Mouse (Mus musculus) midbrain, postnatal 0 days (tissue): ENCODE data around the gene Ric8b. TPM values are rescaled to one million over a fixed set of nuclear protein-coding genes. Genes with fewer than 3 reads are reported as not detected.

Source experiments
- ATAC-seq: fragments of 200-750 bp; cut with Nextera tagmentation; 2 replicates; pipeline ENCODE4 v1.8.0; 2017; ENCODE audit warnings: moderate number of reproducible peaks, mild to moderate bottlenecking, moderate TSS enrichment, moderate library complexity; ENCODE audit not compliant: low FRiP score
- DNase-seq: peaks from one replicate; pipeline ENCODE4 v3.0.0-alpha.2; 2015; ENCODE audit warnings: low spot score
- H3K27ac ChIP-seq: fragments of 300-500 bp; sonication (generic); 2 replicates; pipeline ENCODE4 v1.5.1; 2014; ENCODE audit warnings: low read depth, mild to moderate bottlenecking, low read length, mixed read lengths
- H3K27me3 ChIP-seq: fragments of 300-500 bp; sonication (generic); 2 replicates; pipeline ENCODE4 v1.6.1; 2014; ENCODE audit warnings: low read length, control low read depth, mixed read lengths; ENCODE audit not compliant: insufficient read depth
- H3K36me3 ChIP-seq: fragments of 300-500 bp; sonication (generic); 2 replicates; pipeline ENCODE4 v1.6.1; 2014; ENCODE audit warnings: low read length, control low read depth, mixed read lengths; ENCODE audit not compliant: insufficient read depth
- H3K4me1 ChIP-seq: fragments of 300-500 bp; sonication (generic); 2 replicates; pipeline ENCODE4 v1.6.1; 2014; ENCODE audit warnings: mild to moderate bottlenecking, control low read depth, antibody characterized with exemption, low read length, mixed read lengths; ENCODE audit not compliant: insufficient read depth
- H3K4me2 ChIP-seq: fragments of 300-500 bp; sonication (generic); 2 replicates; pipeline ENCODE4 v1.6.1; 2014; ENCODE audit warnings: low read depth, mild to moderate bottlenecking, low read length, mixed read lengths; ENCODE audit not compliant: poor library complexity, severe bottlenecking
- H3K4me3 ChIP-seq: fragments of 300-500 bp; sonication (generic); 2 replicates; pipeline ENCODE4 v1.5.1; 2014; ENCODE audit warnings: low read depth, mild to moderate bottlenecking, low read length, moderate library complexity
- H3K9ac ChIP-seq: fragments of 300-500 bp; sonication (generic); replicated peaks from 2 replicates; pipeline ENCODE4 v1.6.1; 2014; ENCODE audit warnings: mild to moderate bottlenecking, low read length, moderate library complexity, mixed read lengths; ENCODE audit not compliant: poor library complexity, severe bottlenecking
- H3K9me3 ChIP-seq: fragments of 300-500 bp; sonication (generic); 2 replicates; pipeline ENCODE4 v1.6.1; 2016; ENCODE audit warnings: low read length, control low read depth
- CTCF ChIP-seq: IDR thresholded peaks from 2 replicates; pipeline ENCODE4 v1.5.1; 2016; ENCODE audit warnings: antibody characterized with exemption, mild to moderate bottlenecking
- WGBS: fragments of 180-500 bp; shearing (Covaris S2); extraction: QIAGEN DNeasy Blood & Tissue Kit; methylation state at CpG from one replicate; pipeline ENCODE4 v1.1.7; 2014; 5-methylcytosine and 5-hydroxymethylcytosine counted together
- polyA plus RNA-seq: library from polyadenylated mRNA; unstranded; fragments of >200 nt; fragmentation: Nextera tagmentation; extraction: Ambion mirVana; gene quantifications from 2 replicates; pipeline ENCODE4 v1.2.1, GENCODE M21; 2015
- total RNA-seq: library from RNA; depleted of rRNA; stranded (reverse); fragments of >200 nt; gene quantifications from 2 replicates; pipeline ENCODE4 v1.2.3, GENCODE M21; 2014

Gene Ric8b
- total and polyA plus RNA-seq, 2 experiments from 2014 or later, result 34.8 to 48.4 TPM

GRCm38 (mm10) chr10:84885341-84885884 is 32.0 kb upstream of the Ric8b start:
- Histone ChIP-seq H3K9ac (no peak overlapping the region), H3K4me3 (no peak overlapping the region), H3K36me3 (no peaks in the 10 kb centered on the region), H3K4me2 (no peak overlapping the region), H3K27me3 (no peaks in the 10 kb centered on the region), H3K27ac (no peak overlapping the region), H3K4me1 (peaks cover 3% of the 10 kb centered on the region; the same call in 1 of the 2 replicates), H3K9me3 (no peaks in the 10 kb centered on the region)
- 83% methylated on average over 5 of the region's 5 CpGs for WGBS
- no peak for TF ChIP-seq CTCF
- DNase-seq (no peak), ATAC-seq (no peak)

GRCm38 (mm10) chr10:84886221-84886627 is 31.2 kb upstream of the Ric8b start:
- Histone ChIP-seq H3K4me3 (no peak overlapping the region), H3K27me3 (no peaks in the 10 kb centered on the region)
- 58% methylated on average over 6 of the region's 6 CpGs for WGBS

DNA sequence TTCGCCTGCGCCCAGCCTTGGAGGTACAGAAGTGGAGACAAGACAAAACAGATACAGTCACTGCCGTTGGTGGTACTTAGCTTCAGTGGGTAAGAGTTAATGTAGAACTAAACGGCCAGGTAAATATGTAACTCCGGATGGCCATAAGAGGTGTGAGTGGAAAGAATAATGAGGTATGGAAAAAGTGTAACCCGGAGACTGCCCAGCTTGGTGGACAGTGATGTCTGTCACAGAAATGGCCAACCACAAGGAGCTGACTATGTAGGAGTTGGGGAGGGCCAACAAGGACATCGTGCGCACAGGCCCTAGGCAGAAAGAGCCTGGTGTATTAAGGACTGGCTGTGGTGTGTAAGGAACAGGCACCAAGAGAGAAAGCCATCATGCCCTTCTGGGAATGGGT is 30.6 kb upstream of the Ric8b start:
- H3K36me3 ChIP-seq, result no peaks in the 10 kb centered on the region
- H3K4me1 ChIP-seq, result peaks cover 3% of the 10 kb centered on the region; the same call in 1 of the 2 replicates
- no peak for TF ChIP-seq CTCF
- no peak overlapping the region for H3K4me2 ChIP-seq
- no peaks in the 10 kb centered on the region for H3K9me3 ChIP-seq
- no peak for ATAC-seq
- DNase-seq, result no peak
- WGBS, result 92% methylated on average over 8 of the region's 8 CpGs
- H3K27me3 ChIP-seq, result no peaks in the 10 kb centered on the region
- no peak overlapping the region for H3K27ac ChIP-seq
- H3K4me3 ChIP-seq, result no peak overlapping the region
- no peak overlapping the region for H3K9ac ChIP-seq

More at GRCm38 (mm10) chr10:84886221-84886627, 31.2 kb upstream of the Ric8b start:
- Histone ChIP-seq H3K9ac (no peak overlapping the region), H3K4me2 (no peak overlapping the region), H3K9me3 (no peaks in the 10 kb centered on the region), H3K27ac (no peak overlapping the region), H3K4me1 (peaks cover 3% of the 10 kb centered on the region; the same call in 1 of the 2 replicates), H3K36me3 (no peaks in the 10 kb centered on the region)
- TF ChIP-seq CTCF, result no peak
- ATAC-seq, result no peak
- no peak for DNase-seq

- Histone ChIP-seq H3K36me3 (no peaks in the 10 kb centered on the region), H3K4me3 (no peak overlapping the region), H3K9me3 (no peaks in the 10 kb centered on the region), H3K4me2 (no peak overlapping the region), H3K27me3 (no peaks in the 10 kb centered on the region), H3K9ac (no peak overlapping the region), H3K4me1 (peaks cover 3% of the 10 kb centered on the region; the same call in 1 of the 2 replicates), H3K27ac (no peak overlapping the region)
- ATAC-seq (no peak), DNase-seq (peak; percentile 51)
- 32% methylated on average over 4 of the region's 4 CpGs for WGBS
- no peak for TF ChIP-seq CTCF
These were observed 28.1 kb upstream of the Ric8b start for GRCm38 (mm10) chr10:84889096-84889846.

- Histone ChIP-seq H3K4me2 (no peak overlapping the region), H3K27ac (no peak overlapping the region), H3K4me1 (no peaks in the 10 kb centered on the region), H3K27me3 (no peaks in the 10 kb centered on the region), H3K36me3 (no peaks in the 10 kb centered on the region), H3K9ac (no peak overlapping the region), H3K9me3 (no peaks in the 10 kb centered on the region), H3K4me3 (no peak overlapping the region)
- TF ChIP-seq CTCF, result no peak
- DNase-seq (no peak), ATAC-seq (no peak)
- 88% methylated on average over 10 of the region's 10 CpGs for WGBS
These were observed 21.5 kb upstream of the Ric8b start for GRCm38 (mm10) chr10:84895810-84896358.
